Mouse (Mus musculus) mouse embryonic stem cell (cell line): ENCODE measurements around the gene Ttll12.

Experiments
- in situ Hi-C, 2 experiments: fragments of 300-500 bp; cut with MboI; formaldehyde crosslinking; loops; 1 replicate in 1 of 2; 3 replicates in 1 of 2; pipeline ENCODE4 v1.14.3; 2019 to 2020; ENCODE audit warnings: low sequenced_read_pairs in 2 of 2, low pct_unique_long_range_greater_than_20kb in 1 of 2, mixed read lengths in 1 of 2; ENCODE audit not compliant: unreplicated experiment in 1 of 2

Gene Ttll12

DNA sequence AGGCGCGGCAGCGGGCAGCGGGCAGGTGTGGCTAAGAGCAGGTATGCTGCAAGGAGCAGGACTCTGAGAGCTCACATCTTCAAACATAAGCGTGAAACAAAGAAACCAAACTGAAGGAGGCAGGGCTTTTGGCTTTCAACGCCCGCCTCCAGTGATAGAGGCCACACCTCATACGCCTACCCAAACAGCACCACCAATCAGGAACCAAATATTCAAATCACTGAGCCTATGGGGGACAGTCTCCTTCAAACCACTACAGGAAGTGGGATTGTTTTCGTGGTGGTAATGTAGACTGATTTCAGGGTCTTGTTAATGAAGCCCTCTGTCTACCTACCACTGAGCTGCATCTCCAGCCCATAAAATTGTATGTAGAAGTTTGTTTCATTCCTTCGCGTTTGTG is 25.3 kb downstream of the Ttll12 start:
- in situ Hi-C loops, result no loop called here

DNA sequence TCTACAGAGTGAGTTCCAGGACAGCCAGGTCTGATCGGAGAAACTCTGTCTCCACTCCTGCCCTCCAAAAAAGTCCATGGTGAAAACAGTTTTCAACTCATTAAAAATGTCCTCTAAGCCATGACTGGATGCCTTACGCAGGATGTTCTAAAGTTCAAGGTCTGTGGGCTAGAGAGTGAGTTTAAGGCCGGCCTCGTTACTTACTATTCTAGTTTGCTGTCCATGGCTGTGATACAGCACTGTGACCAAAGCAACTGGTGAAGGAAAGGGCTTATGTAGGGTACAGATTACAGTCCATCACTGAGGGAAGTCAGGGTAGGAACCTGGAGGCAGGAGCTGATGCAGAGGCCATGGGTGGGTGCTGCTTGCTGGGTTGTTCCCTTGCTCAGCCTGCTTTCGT is 26.4 kb downstream of the Ttll12 start:
- in situ Hi-C loops, result no loop called here

DNA sequence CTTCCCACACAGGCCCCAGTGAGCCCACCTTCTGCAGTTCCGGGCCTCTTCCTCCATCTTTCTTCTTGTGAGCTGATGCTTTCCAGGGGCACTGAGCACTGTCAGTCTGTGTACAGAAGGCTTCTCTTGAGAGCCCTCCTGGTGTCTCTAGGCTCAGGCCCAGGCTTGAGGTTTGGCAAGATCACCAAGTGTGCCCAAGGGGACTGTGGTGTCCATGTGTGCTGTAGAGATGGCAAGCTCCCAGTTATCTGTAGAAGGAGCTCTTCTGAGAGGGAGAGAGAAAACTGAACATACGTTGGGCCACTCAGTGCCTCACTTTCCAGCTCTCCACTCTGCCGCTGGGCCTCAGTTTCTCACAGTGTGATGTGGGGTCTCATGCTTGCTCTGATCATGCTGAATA is 27.2 kb downstream of the Ttll12 start:
- in situ Hi-C loops, result no loop called here

DNA sequence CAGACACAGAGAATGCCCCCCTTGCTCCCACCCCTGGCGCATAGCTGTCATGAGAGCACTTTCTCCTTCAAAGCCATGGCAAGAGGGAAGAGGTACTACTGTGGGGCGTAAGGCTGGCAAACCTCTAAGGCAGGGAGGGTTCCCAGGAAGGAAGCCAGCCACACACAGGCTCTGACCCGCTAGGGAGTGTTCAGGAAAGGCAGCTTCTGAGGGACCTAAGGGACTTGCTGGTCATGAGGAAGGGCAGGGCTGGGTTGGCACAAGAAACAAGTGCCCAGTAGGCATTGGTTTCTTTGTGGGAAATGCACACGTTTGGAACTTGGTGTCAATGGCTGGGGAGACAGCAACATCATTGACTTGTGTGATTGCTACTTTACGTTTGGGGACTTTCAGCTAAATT is 29.0 kb downstream of the Ttll12 start:
- in situ Hi-C loops, result no loop called here

DNA sequence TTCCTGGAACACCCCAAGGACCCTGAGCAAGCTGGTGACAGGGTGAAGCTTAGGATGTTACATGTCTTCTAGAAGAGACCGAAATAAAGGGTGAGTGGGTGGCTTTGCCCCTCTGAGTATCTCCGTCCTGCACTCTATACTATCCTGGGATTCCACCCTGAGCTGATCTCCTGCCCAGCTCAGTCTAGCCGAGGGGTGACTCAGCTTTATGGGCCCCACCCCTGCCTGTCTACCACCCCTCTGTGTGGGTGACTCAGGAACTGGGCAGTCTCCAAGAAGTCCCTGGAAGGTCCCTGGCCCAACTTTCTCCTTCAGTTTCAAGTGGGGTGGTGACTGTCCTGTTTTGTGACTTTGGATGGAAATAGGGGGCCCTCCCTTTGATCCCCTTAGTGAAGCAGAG is 29.5 kb downstream of the Ttll12 start:
- in situ Hi-C loops, result no loop called here

DNA sequence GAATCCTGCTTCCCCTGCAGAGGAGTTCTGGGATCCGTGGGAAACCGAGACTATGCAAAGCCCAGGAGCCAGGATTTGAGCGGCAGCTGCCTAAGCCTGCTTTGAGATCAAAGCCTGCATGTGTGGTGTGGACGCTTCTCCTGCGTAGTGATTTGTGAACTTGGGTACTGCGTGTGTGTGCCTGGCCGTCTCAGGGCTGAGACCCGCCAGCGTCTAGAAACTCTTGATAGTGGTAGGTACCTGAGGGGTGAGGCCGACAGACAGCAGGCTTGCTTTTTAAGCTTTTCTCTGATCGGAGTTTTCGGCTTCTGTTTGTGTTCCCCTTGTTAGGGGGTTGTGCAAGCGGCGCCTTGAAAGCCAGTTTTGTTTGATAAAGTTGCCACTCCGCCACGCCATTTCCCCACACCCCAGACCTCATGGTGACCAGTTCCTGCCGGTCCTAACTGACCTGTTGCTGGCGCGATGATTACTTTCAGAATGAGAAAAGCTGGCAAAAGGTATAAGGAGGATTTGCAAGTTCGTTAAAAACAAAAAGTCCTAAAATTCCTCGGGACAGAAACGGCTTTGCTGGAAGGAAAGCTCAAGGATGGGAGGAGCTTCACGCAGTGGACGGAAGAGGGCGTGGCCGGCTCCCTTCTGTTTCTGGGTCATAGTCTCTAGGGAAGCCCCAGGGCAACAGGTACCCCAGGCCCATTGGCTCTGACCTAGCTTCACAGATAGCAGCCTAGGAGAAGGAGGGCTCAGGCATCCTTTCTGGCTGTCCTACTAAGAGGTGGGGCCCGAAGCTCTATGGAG is 30.9 kb downstream of the Ttll12 start:
- in situ Hi-C loops, result no loop called here

DNA sequence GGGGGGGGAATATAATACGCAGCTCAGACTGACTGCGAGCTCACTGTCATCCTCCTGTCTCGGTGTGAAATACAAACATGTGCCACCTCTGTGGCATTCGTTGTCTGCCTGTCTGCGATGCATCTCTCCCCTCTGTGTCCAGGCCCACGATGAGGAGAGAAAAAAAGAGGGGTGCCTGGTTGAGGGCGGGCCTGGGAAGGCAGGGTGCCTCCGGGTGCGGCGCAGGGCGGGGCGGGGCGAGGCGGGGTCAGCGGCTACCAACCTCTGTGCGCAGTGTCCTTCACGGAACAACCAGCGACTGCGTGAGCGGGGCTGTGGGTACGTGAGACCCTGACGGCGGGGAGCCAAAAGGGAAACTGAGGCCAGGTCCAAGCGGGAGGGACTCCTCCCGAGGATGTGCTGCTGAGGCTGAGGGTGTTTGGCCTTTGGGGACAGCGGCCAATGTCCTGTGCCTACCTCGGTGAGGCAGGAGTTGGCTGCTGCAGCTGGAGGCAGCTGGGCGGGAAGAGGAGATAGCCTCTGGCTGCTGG is 31.6 kb downstream of the Ttll12 start, which contains the start of the genes Tspo and Mcat:
Gene Tspo, plus strand, starts transcription at position 266 of the 530 bp plus-strand sequence.
Gene Mcat, minus strand, starts transcription at position 461 of the 530 bp plus-strand sequence.
- in situ Hi-C loops, result no loop called here

DNA sequence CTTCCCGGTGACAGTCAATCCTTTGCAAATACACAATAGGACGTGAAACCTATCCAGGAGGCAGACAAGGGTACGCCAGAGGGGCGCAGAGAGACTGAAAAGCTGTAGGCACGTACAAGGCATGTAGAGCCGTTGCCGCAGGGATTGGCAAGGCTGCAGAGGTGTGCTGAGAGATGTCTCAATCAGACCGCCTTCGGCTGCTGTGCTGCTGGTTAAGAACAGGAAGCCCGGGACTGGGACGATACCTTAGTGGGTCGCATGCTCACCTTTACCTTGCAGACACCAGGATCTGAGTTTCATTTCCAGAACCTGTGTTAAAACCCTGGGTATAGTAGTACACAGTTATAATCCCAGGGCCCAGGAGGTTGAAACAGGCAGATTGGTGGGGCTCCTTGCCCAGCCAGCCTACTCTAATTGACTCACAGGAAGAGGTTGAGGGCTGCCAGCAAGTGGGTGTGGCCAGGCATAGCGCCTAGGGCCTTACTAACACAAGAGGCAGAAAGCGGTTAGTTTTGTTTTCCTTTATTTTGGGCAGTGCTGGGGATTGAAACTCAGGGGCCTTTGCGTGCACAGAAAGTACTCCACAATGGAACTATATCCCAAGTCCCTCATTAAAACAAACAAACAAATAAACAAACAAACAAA is 32.2 kb downstream of the Ttll12 start:
- in situ Hi-C loops, result no loop called here

DNA sequence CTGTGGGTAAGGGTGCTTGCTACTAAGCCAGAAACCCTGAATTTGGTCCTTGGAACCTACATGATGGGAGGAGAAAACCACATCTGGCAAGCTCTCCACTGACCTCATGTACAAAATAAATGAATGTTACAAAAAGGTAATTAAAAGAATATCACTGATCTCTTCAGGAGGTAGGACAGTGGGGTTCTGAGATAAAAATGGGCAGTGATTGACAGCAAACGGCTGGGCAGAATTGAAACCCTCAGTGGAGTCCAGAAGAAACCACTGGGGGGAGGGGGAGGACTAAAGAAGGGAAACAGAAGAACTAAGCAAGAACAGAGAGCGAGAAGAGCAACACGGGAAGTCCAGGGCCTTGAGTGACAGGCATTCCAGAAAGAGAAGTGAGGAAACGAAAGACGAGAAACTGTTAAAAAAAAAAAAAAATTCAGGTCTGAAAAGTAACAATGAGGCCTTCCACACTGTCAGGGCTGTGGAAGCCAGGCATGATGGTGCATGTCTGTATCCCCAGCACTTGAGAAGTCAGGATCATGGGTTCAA is 33.9 kb downstream of the Ttll12 start:
- in situ Hi-C loops, result no loop called here

DNA sequence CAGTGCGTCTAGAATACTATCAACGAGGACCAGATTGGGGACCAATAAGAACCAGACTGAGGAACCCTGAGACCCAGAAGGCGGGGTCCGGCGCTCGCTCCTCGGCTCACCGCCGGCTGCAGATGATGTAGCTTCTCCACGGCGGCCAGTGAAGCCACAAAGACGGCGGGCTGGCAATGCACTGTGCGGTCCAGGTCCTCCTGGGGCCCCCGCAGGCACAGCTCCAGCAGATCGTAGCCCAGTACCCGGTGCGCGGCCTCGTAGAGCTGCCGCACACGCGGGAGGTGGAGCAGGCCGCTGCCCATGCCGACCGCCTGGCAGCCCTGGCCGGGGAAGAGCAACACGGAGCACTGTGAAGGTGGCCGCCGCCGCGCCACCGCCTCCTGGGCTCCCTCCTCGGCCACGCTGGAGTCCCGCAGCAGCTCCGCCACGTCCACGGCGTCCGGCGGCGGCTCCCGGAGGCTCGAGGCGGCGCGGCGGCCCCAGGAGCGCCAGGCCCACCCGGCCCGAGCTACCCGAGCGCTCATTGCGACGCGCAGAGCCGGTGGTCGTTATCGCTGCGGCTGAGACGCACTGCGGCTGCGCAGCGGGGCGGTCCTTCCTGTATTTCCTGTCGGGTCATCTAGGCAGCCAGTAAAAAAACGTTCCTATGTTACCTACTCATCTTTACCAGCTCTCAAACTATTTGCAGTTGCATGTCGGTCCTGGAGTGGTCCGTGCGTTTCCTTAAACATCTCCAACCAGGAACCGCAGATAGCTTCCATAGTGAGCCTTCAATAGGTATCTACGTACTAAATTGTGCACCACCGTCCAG is 39.6 kb downstream of the Ttll12 start:
- in situ Hi-C loops, result no loop called here

DNA sequence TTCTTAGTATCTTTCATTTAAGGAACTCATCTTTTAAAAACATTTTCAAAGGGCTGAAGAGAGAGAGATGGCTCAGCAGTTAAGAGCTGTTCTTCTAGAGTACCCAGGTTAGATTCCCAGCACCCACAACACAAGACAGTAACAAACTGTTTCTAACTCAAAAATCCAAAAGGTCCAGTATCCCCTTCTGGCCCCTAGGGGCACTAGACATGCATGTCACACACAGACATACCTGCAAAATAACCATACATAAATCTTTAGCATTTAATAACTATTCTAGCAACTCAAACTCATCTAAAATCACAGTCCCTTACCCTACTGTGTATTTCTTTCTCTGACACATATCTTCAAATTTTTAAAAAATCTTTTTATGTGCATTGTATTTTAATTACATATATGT is 41.1 kb downstream of the Ttll12 start:
- in situ Hi-C loops, result no loop called here

DNA sequence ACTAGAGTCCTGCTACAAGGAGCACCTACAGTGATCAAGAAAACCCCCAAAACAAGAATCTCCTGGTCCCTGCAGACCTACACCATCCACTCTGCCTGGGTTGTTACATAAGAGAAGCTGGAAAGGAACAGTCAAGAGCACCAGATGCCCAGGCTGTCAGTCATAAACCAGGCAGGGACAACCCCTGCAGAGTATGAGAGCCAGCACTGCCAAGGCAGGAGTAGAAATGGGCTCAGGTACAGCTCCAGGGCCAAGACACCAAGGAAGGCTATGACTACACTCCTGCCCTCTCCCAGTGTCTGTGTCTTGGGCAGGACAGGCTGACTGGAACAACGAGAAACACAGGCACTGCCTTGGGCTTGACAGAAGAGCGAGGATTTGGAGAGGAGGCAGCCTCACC is 44.8 kb downstream of the Ttll12 start:
- in situ Hi-C loops, result no loop called here

DNA sequence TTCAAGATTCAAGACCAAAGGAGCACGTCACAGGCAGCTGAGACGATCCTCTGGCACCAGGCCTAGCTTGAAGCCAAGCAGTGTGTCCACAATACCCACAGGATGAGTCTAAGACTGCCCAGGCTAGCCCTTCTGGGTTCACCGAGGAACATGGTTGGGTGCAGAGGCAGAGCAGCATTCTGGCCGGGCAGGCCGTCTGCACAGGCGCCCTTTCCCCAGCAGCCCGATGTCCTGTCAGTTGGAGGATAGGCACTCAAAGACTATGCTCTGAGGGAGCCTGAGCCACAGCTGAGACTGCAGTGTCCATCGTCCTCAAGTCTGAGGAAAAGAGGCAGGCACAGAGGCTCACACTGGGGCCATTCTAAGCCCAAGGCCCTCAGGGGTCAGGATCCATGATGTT is 47.8 kb downstream of the Ttll12 start:
- in situ Hi-C loops, result no loop called here

DNA sequence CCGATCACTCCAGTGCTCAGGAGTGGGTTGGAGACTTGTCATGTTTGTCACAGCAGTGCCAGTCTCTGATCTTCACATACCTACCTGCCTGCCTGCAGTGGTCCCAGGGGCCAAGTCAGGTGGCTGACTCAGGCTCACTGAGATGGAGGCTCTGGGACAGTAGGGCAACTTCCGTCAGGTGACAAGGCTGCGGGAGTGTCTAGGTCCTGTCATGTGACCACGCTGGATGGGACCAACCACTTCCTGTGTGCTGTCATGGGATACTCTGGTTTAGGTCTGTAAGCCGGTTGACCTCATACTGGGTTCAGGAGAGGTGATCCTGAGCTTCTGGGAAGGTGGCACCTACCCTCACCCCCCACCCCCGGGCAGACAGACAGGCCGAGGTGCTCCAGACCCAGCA is 48.9 kb downstream of the Ttll12 start:
- in situ Hi-C loops, result no loop called here

DNA sequence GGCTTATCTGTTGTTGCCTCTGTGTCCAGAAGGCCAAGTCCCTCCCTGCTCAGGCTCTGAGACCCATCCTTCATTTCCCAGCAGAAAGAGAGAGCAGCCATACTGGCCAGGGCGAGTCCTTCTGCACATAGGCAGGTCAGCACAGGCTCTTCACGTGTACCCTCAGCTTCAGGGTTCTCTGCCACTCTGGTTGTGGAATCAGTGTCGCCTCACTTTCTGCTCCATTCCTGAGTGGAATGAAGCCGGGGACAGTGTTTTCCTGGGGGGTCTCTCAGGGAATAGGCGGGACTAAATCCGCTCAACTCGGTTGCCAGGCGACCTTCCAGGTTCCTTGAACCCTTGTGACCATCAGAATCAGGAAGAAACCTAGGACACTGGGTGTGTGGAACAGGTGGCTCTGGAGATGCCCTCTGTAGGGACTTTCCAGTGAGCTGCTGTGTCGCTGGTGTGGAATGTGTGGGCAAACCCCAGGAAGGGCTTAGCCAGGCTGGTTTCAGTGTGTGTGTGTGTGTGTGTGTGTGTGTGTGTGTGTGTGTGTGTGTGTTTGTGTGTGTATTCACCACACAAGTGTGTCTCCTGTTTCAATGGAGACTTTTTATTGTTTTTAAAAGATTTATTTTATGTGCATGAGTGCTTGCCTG is 53.2 kb downstream of the Ttll12 start:
- in situ Hi-C loops, result no loop called here

DNA sequence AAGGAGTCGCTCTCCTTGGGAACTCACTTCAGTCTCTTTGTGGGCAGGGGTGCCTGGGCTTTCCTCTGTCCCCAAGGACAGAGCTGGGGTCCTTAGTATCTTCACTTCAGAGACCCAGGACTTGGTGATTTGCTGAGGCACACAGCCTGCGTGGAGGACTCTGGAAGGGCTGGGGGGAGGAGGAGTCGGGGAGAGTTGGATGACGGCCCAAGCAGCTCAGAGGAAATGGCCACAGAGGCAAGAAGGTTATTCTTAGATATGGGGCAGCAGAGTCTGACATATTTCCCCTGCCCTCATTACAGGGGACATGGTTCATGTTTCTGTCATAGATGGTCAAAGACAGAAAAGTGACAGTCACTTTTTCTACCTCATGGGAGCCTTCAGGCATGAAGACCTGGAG is 55.1 kb downstream of the Ttll12 start:
- in situ Hi-C loops, result no loop called here

DNA sequence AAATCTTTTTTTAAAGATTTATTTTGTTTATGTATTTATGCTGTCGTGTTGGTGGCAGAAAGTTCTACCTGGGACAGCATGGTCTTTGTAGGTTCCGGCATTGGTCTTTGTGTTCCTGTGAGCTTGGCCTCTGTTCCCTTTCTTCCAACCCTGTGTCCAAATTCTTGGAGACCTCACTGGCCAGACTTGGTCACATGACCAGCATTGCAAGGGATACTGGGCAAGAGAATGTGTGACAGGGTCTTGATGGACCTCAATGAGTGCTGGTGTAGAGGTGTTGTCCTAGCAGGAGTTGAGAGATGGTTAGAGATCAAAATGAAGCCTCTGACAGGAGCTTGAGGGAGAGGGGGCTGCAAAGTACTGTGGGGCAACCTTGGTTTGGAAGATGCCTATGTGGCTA is 56.1 kb downstream of the Ttll12 start:
- in situ Hi-C loops, result no loop called here

DNA sequence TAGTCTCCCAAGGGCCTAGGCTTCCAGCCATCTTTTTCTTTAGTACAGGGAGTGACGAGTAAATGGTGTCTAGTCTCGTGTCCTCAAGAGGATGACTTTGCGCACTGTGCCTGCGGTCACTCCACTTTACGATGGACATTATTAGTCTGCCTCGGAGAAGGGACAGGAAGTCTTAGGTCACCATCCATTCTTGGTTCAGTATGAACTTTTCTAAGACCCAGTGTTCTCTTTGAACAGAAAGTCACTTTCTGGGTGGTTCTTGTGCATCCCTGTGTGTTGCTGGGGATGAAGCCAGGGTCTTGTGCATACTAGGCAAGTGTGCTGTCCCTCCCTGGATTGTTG is 59.1 kb downstream of the Ttll12 start:
- in situ Hi-C loops, result no loop called here
